Mouse (Mus musculus): ENCODE measurements at regions not wholly inside any gene's neighbourhood (a gene's known extent, or its start where the extent isn't known, plus 50 kb on each side); places are given as distances from the start of the nearest gene placed in this dataset.
A peak's percentile ranks its signal among the peaks of the same experiment; 100 is the strongest.

GRCm38 (mm10) chr2:101415002-101415401 lies 209.5 kb upstream of the Rag2 start:
- no peak for DNase-seq (ENCODE audit: extremely low spot score in 1 of 2, low spot score in 2 of 2)
- no peak overlapping the region for H3K4me3 ChIP-seq
- intact Hi-C loops (cut with DNase I), result no loop called here
- no peak overlapping the region for H3K27ac ChIP-seq
- no peak for TF ChIP-seq CTCF (IDR thresholded peaks at IDR 0.05)

- Histone ChIP-seq H3K27ac (no peak overlapping the region), H3K4me3 (no peak overlapping the region)
- DNase-seq (ENCODE audit: extremely low spot score in 1 of 2, low spot score in 2 of 2), result no peak
- intact Hi-C loops (cut with DNase I), result no loop called here
- no peak for TF ChIP-seq CTCF (IDR thresholded peaks at IDR 0.05)
Observed at GRCm38 (mm10) chr2:101416702-101417101, 207.8 kb upstream of the Rag2 start.

- no peak for DNase-seq (ENCODE audit: extremely low spot score in 1 of 2, low spot score in 2 of 2)
- TF ChIP-seq CTCF (IDR thresholded peaks at IDR 0.05), result no peak
- intact Hi-C loops (cut with DNase I), result no loop called here
- no peak overlapping the region for H3K4me3 ChIP-seq
- H3K27ac ChIP-seq, result no peak overlapping the region
Observed at GRCm38 (mm10) chr2:101433141-101433895, 191.2 kb upstream of the Rag2 start.

GRCm38 (mm10) chr2:101440231-101440630 lies 184.3 kb upstream of the Rag2 start:
- no peak for TF ChIP-seq CTCF (IDR thresholded peaks at IDR 0.05)
- no peak overlapping the region for H3K27ac ChIP-seq
- DNase-seq (ENCODE audit: extremely low spot score in 1 of 2, low spot score in 2 of 2), result no peak
- H3K4me3 ChIP-seq, result no peak overlapping the region
- intact Hi-C loops (cut with DNase I), result loop anchor here (10.0 kb wide), 1 partner anchor 265 kb away; no protein-coding TSS in a partner anchor

DNA sequence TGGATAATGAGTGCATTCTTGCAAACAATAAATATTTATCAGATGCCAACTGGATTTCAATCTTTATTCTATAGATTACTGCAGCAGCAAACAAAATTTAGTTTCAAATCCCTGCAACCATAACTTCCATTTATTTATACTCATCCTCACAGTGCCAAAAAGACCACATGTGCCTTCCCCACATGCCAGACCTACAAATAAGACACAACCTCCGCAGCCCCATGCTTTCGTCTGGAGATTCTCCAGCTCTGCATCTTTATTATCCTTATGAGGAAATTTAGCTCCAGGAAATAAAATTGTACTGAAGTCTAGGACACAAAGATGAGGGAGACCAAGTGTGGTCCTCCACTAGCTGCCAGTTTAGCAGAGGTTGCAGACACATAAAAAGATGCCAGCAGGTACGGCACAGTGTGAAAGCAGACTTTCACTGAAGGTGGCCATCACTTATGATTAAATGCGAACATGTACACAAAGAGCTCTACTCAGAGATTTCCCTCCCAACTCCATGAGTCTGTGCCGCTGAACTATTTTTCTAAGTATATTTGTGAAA lies 183.4 kb upstream of the Rag2 start:
- Histone ChIP-seq H3K27ac (no peak overlapping the region), H3K4me3 (no peak overlapping the region)
- intact Hi-C loops (cut with DNase I), result loop anchor here (10.0 kb wide), 1 partner anchor 266 kb away; no protein-coding TSS in a partner anchor
- no peak for TF ChIP-seq CTCF (IDR thresholded peaks at IDR 0.05)
- DNase-seq (ENCODE audit: extremely low spot score in 1 of 2, low spot score in 2 of 2), result peak in 1 of 2 experiments; percentile 20

GRCm38 (mm10) chr2:101455591-101455990 lies 168.9 kb upstream of the Rag2 start:
- H3K4me3 ChIP-seq, result no peak overlapping the region
- DNase-seq (ENCODE audit: extremely low spot score in 1 of 2, low spot score in 2 of 2), result no peak
- TF ChIP-seq CTCF (IDR thresholded peaks at IDR 0.05), result no peak
- intact Hi-C loops (cut with DNase I), result no loop called here
- no peak overlapping the region for H3K27ac ChIP-seq

DNA sequence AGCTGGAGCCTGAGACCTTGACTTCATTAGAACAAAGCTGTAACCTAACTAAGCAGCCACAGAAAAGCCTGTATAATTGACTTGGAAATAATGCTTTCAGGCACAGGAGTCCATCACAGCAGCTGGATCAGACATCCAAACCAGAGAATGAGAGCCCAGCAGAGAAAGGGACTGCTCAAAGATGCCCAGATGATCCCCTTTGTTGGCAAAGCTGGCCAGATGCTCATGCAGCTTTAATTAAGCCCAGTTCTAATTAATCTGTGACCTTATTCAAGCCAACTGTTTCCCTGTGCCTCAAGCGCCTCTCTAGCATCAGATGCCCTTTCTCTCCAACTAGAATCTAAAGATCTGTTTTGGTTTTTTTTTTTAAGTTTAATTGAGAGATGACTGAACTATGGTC lies 165.6 kb upstream of the Rag2 start:
- no peak overlapping the region for H3K27ac ChIP-seq
- intact Hi-C loops (cut with DNase I), result no loop called here
- no peak overlapping the region for H3K4me3 ChIP-seq

DNA sequence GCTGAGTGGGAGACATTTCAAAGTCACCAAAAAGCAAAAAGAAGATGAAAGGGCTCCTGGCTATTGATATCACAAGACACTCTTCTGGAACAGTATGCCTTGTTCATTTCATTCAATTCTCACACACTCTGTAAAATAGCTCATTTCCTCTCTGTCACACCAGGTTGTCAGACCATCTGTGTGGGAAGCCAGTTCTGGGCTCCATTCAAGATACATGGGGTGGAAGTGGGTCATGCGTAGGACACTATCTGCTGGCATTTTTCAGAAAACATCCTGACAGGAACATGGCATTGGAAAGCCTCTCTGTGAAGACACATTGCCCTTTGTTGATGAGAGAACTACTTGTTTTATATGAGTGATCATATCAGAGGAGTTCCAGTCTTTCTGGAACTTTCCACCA lies 162.1 kb upstream of the Rag2 start:
- H3K4me3 ChIP-seq, result no peak overlapping the region
- no peak for TF ChIP-seq CTCF (IDR thresholded peaks at IDR 0.05)
- DNase-seq (ENCODE audit: extremely low spot score in 1 of 2, low spot score in 2 of 2), result no peak
- intact Hi-C loops (cut with DNase I), result no loop called here
- no peak overlapping the region for H3K27ac ChIP-seq

More for the DNA sequence above, 165.6 kb upstream of the Rag2 start:
- no peak for DNase-seq (ENCODE audit: extremely low spot score in 1 of 2, low spot score in 2 of 2)
- TF ChIP-seq CTCF (IDR thresholded peaks at IDR 0.05), result no peak

DNA sequence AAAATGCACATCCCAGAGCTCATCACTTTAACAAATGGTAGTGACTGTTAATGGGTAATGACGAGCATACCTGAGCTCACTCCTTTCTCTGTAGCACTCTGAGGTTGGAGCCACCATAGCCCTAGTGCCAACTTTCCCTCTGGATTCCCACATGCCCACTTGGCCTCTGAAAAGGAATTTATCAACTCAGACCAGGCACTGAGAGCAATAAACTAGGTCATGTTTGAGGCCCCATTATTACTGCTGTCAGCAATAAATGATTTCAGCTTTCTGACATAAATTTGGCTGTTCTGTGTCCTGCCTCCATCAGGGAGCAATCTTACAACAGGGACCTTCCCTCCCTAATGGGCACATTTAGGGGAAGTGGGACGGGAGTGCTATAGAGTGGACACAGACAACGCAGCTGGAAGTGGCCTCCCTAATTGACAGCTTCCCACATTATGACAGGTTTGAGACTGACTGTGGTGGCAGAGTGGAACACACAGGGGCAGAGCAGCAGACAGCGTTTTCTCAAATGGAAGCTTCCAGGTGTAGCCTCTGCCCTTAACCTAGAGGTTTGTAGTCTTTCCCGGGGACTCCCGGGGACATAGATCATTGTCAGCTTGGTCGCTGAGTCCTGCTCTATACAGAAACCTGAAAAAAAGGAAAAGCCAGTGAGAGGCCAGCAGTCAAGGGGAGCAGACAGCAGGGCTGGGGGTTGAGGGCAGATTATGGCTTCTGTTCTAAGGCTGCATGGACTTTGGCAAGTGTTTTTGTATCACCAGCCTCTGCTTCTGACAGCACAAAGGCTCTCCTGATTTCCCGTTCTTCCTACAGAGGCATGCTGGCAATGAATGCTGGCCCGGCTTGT lies 160.0 kb upstream of the Rag2 start:
- no peak for DNase-seq (ENCODE audit: extremely low spot score in 1 of 2, low spot score in 2 of 2)
- no peak for TF ChIP-seq CTCF (IDR thresholded peaks at IDR 0.05)
- H3K27ac ChIP-seq, result no peak overlapping the region
- intact Hi-C loops (cut with DNase I), result loop anchor here (2.0 kb wide), 1 partner anchor 168 kb away; no protein-coding TSS in a partner anchor
- no peak overlapping the region for H3K4me3 ChIP-seq

GRCm38 (mm10) chr2:101470569-101471100 lies 153.9 kb upstream of the Rag2 start:
- H3K4me3 ChIP-seq, result no peak overlapping the region
- H3K27ac ChIP-seq, result no peak overlapping the region
- intact Hi-C loops (cut with DNase I), result loop anchor here (5.0 kb wide), 1 partner anchor 57 kb away; no protein-coding TSS in a partner anchor
- DNase-seq (ENCODE audit: extremely low spot score in 1 of 2, low spot score in 2 of 2), result no peak
- no peak for TF ChIP-seq CTCF (IDR thresholded peaks at IDR 0.05)

DNA sequence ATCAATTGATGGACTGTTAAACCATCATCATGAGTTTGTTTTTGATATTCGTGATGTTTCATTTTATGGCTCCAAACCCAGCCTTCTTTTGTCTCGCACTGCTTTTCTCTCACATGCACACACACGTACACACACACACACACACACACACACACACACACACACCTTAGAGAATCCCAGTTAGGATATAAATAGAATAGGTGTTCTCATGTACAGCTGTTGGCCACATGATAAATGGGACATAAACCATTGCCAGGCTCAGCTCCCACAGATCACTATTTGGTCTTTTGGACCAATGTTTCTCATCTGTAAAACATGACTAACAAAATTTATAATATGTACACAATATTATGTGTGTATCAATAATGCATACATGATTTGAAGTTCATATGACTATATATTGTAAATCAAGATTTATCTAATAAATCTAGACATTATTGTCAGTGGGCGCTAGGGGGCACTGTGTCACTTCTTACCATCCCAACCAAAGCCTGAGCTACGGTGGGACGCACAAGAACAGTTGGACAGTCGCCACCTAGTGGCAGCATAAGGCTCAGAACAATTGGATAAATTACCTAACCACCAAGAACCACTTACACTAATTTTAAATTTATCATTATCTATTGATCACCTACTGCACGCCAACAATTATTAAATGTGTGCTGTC lies 151.9 kb upstream of the Rag2 start:
- TF ChIP-seq CTCF (IDR thresholded peaks at IDR 0.05), result peak; percentile 99
- H3K27ac ChIP-seq, result no peak overlapping the region
- no peak overlapping the region for H3K4me3 ChIP-seq
- intact Hi-C loops (cut with DNase I), result loop anchor here (1.0 to 5.0 kb wide), 2 partner anchors 55 to 181 kb away; no protein-coding TSS in a partner anchor
- DNase-seq (ENCODE audit: extremely low spot score in 1 of 2, low spot score in 2 of 2), result peak; percentile 72 to 82
